In genomic region chr4:129188803-129189541, GRCm38 (mm10) we compare ENCODE assay signal across 8 mouse cellular contexts. TPM values are rescaled to one million over a fixed set of nuclear protein-coding genes. Genes with fewer than 3 reads are reported as not detected.
DNase-seq lines count a peak whose midpoint lies in the region; ATAC-seq and TF ChIP-seq lines count a peak whose summit lies in the region.

No protein-coding gene starts in this region.

- peak; percentile 79 for DNase-seq in MN1 (ENCODE audit: low spot score)
- peak; percentile 56 for DNase-seq in brain, embryonic 14.5 days (ENCODE audit: low read depth)
- peak; percentile 63 to 64 for DNase-seq in left cerebral cortex, adult 2 months (ENCODE audit: extremely low spot score in 1 of 2, low spot score in 2 of 2)
- DNase-seq in right cerebral cortex, postnatal 36 days (ENCODE audit: low spot score in 2 of 2) = peak; percentile 36 to 37

- no peak; the same call in 1 of the 2 replicates for TF ChIP-seq POLR2A in brain, embryonic 14.5 days (IDR thresholded peaks at IDR 0.05; ENCODE audit: borderline replicate concordance, extremely low read depth, insufficient read depth, insufficient read length, poor library complexity, severe bottlenecking)

- 0% methylated on average over 56 of the region's 74 CpGs for WGBS in forebrain, embryonic 13.5 days
- 0% methylated on average over 42 of the region's 74 CpGs for WGBS in hindbrain, embryonic 12.5 days

- H3K9me3 ChIP-seq in forebrain, embryonic 13.5 days (replicated peaks) = no peaks in the 10 kb centered on the region
- no peaks in the 10 kb centered on the region for H3K9me3 ChIP-seq in hindbrain, embryonic 12.5 days (replicated peaks)

- H3K27me3 ChIP-seq in forebrain, embryonic 13.5 days = no peaks in the 10 kb centered on the region
- no peaks in the 10 kb centered on the region for H3K27me3 ChIP-seq in hindbrain, embryonic 12.5 days

- intact Hi-C loops in left cerebral cortex, adult 2 months (cut with DNase I) = no loop called here

- peak overlapping the region; percentile 80 for H3K4me3 ChIP-seq in forebrain, embryonic 13.5 days
- H3K4me3 ChIP-seq in hindbrain, embryonic 12.5 days = peak overlapping the region; percentile 91
- peak overlapping the region; percentile 80 for H3K4me3 ChIP-seq in left cerebral cortex, adult 2 months

- TF ChIP-seq CTCF in brain, embryonic 14.5 days (IDR thresholded peaks at IDR 0.05; ENCODE audit: borderline replicate concordance, extremely low read depth, insufficient read depth, insufficient read length) = no peak
- no peak for TF ChIP-seq CTCF in left cerebral cortex, adult 2 months (IDR thresholded peaks at IDR 0.05)

- peaks cover 9% of the 10 kb centered on the region for H3K36me3 ChIP-seq in forebrain, embryonic 13.5 days (ENCODE audit: poor library complexity, severe bottlenecking)
- peaks cover 11% of the 10 kb centered on the region for H3K36me3 ChIP-seq in hindbrain, embryonic 12.5 days

- peak; percentile 44 for ATAC-seq in forebrain, embryonic 13.5 days
- peak; percentile 77 for ATAC-seq in hindbrain, embryonic 12.5 days (ENCODE audit: low FRiP score)
- peak; percentile 17 for ATAC-seq in megakaryocyte, adult 5-6 weeks (ENCODE audit: poor library complexity, severe bottlenecking)
- ATAC-seq in megakaryocyte progenitor cell, adult 5-6 weeks (replicated peaks; ENCODE audit: poor library complexity) = no peak

- peaks cover 27% of the 10 kb centered on the region for H3K4me1 ChIP-seq in forebrain, embryonic 13.5 days
- H3K4me1 ChIP-seq in hindbrain, embryonic 12.5 days = peaks cover 28% of the 10 kb centered on the region

- peak overlapping the region; percentile 87 for H3K27ac ChIP-seq in forebrain, embryonic 13.5 days
- peak overlapping the region; percentile 88 for H3K27ac ChIP-seq in hindbrain, embryonic 12.5 days
- peak overlapping the region; percentile 97 for H3K27ac ChIP-seq in left cerebral cortex, adult 2 months

- peak overlapping the region; percentile 84 for H3K9ac ChIP-seq in forebrain, embryonic 13.5 days
- peak overlapping the region; percentile 85 for H3K9ac ChIP-seq in hindbrain, embryonic 12.5 days

- H3K4me2 ChIP-seq in forebrain, embryonic 13.5 days = peak overlapping the region; percentile 74
- peak overlapping the region; percentile 78 for H3K4me2 ChIP-seq in hindbrain, embryonic 12.5 days (replicated peaks)

RNA-seq across cellular contexts. Expression of gene S100pbp, which starts 0.6 kb away (rescaled TPM):
- polyA plus RNA-seq in brain, embryonic 14.5 days (2012; rRNA removed) = 38.3 and 42.0 TPM in 2 replicates
- 15.6 and 19.1 TPM in 2 replicates for polyA plus RNA-seq in forebrain, embryonic 13.5 days (2015; fragmentation: Nextera tagmentation; extraction: Ambion mirVana)
- 23.2 and 26.7 TPM in 2 replicates for polyA plus RNA-seq in hindbrain, embryonic 12.5 days (2016; fragmentation: Nextera tagmentation; extraction: Ambion mirVana)
- total RNA-seq in left cerebral cortex, adult 2 months (2021) = 10 to 100 TPM; 33.9 to 34.5 TPM
- 28.3 and 37.5 TPM in 2 replicates for total RNA-seq in megakaryocyte, adult 5-6 weeks (2015)
- 14.1 and 22.2 TPM in 2 replicates for total RNA-seq in megakaryocyte, adult 5-6 weeks (2017)
- 25.1 and 42.6 TPM in 2 replicates for total RNA-seq in megakaryocyte progenitor cell, adult 5-6 weeks (2015)
- total RNA-seq in megakaryocyte progenitor cell, adult 5-6 weeks (2017) = 13.2 and 23.5 TPM in 2 replicates

RNA-seq across cellular contexts. Expression of gene Yars, which starts 0.6 kb away (rescaled TPM):
- 54.5 and 68.4 TPM in 2 replicates for polyA plus RNA-seq in brain, embryonic 14.5 days (2012; rRNA removed)
- 100 and 106 TPM in 2 replicates for polyA plus RNA-seq in forebrain, embryonic 13.5 days (2015; fragmentation: Nextera tagmentation; extraction: Ambion mirVana)
- 98.1 and 104 TPM in 2 replicates for polyA plus RNA-seq in hindbrain, embryonic 12.5 days (2016; fragmentation: Nextera tagmentation; extraction: Ambion mirVana)
- total RNA-seq in left cerebral cortex, adult 2 months (2021) = 10 to 100 TPM; 87.4 to 93.1 TPM
- total RNA-seq in megakaryocyte, adult 5-6 weeks (2015) = 9.4 and 12.5 TPM in 2 replicates
- 20.0 and 26.1 TPM in 2 replicates for total RNA-seq in megakaryocyte, adult 5-6 weeks (2017)
- total RNA-seq in megakaryocyte progenitor cell, adult 5-6 weeks (2015) = 25.2 and 28.0 TPM in 2 replicates
- total RNA-seq in megakaryocyte progenitor cell, adult 5-6 weeks (2017) = 55.3 and 60.7 TPM in 2 replicates

RNA-seq across cellular contexts. Expression of gene Fndc5, which starts 52.2 kb away (rescaled TPM):
- 4.4 and 7.4 TPM in 2 replicates for polyA plus RNA-seq in brain, embryonic 14.5 days (2012; rRNA removed)
- 0.93 and 1.1 TPM in 2 replicates for polyA plus RNA-seq in forebrain, embryonic 13.5 days (2015; fragmentation: Nextera tagmentation; extraction: Ambion mirVana)
- polyA plus RNA-seq in hindbrain, embryonic 12.5 days (2016; fragmentation: Nextera tagmentation; extraction: Ambion mirVana) = 3.9 and 6.2 TPM in 2 replicates
- 10 to 100 TPM; 54.0 to 58.1 TPM for total RNA-seq in left cerebral cortex, adult 2 months (2021)
- 0.07 TPM in 2 replicates for total RNA-seq in megakaryocyte, adult 5-6 weeks (2015)
- total RNA-seq in megakaryocyte, adult 5-6 weeks (2017) = not detected in 2 replicates
- total RNA-seq in megakaryocyte progenitor cell, adult 5-6 weeks (2015) = not detected in 2 replicates
- total RNA-seq in megakaryocyte progenitor cell, adult 5-6 weeks (2017) = not detected in 2 replicates

Comparison
In these comparisons a context has a peak if more than half of its experiments do, and no peak if none do; other contexts are left out.
1. RNA of gene Fndc5, which starts 52.2 kb away (total RNA-seq): 54.0 to 58.1 TPM in left cerebral cortex, adult 2 months; 0.07 TPM in megakaryocyte, adult 5-6 weeks and not detected in megakaryocyte progenitor cell, adult 5-6 weeks; every median in the first group is over 10 times any median in the second.
2. Peak in every context shown above with its lines, with median percentiles within 50 percentile points of each other: DNase-seq, H3K27ac ChIP-seq and H3K4me3 ChIP-seq.